Mouse (Mus musculus) heart, postnatal 0 days (tissue): ENCODE measurements around the gene Fer.

Experiments used
- CTCF ChIP-seq: IDR thresholded peaks from 2 replicates; pipeline ENCODE4 v1.5.1; 2016; ENCODE audit warnings: antibody characterized with exemption, control low read depth, low read depth
- EP300 ChIP-seq: IDR thresholded peaks from 2 replicates; pipeline ENCODE4 v1.6.1; 2016; ENCODE audit warnings: antibody characterized with exemption, low read depth

GRCm38 (mm10) chr17:64181291-64181690 is 318.4 kb downstream of the Fer start:
- TF ChIP-seq CTCF (no peak), EP300 (no peak)
